Mouse (Mus musculus) neutrophil, adult 5-6 weeks (primary cell): Measurements from ENCODE around the gene Ddr1. TPM values are rescaled to one million over a fixed set of nuclear protein-coding genes. Genes with fewer than 3 reads are reported as not detected.

Experiments
- ATAC-seq: fragments of 151-379, 151-347 bp; 2 replicates; pipeline ENCODE4 v1.8.0; 2017; ENCODE audit warnings: mild to moderate bottlenecking, moderate TSS enrichment; ENCODE audit not compliant: insufficient number of reproducible peaks, poor library complexity, low FRiP score, severe bottlenecking; ENCODE audit errors: extremely low read depth
- total RNA-seq: library from RNA; stranded (forward); fragments of 200-1000 nt; gene quantifications from 2 replicates; pipeline ENCODE4 v1.2.3, GENCODE M21; 2017

The Ddr1 gene
- total RNA-seq, 1 experiment from 2014 or later, result 0.81 TPM

GRCm38 (mm10) chr17:35665957-35666515 is 38.4 kb downstream of the Ddr1 start:
- peak; percentile 34; the same call in 1 of the 2 replicates for ATAC-seq

GRCm38 (mm10) chr17:35653086-35653485 is 51.3 kb downstream of the Ddr1 start:
- ATAC-seq, result no peak

- no peak for ATAC-seq
Measured at GRCm38 (mm10) chr17:35649429-35649828, 55.0 kb downstream of the Ddr1 start.

- no peak for ATAC-seq
Measured at GRCm38 (mm10) chr17:35643609-35644236, 60.7 kb downstream of the Ddr1 start, which contains the start of gene Mucl3. Mucl3 (minus strand) TSS chr17:35643695.

- ATAC-seq, result no peak
Measured at GRCm38 (mm10) chr17:35639352-35639751, 65.1 kb downstream of the Ddr1 start.

GRCm38 (mm10) chr17:35638475-35639190 is 65.8 kb downstream of the Ddr1 start:
- no peak for ATAC-seq

GRCm38 (mm10) chr17:35636363-35636762 is 68.1 kb downstream of the Ddr1 start:
- ATAC-seq, result no peak

GRCm38 (mm10) chr17:35635699-35636111 is 68.7 kb downstream of the Ddr1 start:
- peak; percentile 39; the same call in 1 of the 2 replicates for ATAC-seq

- no peak for ATAC-seq
Measured at GRCm38 (mm10) chr17:35635202-35635601, 69.2 kb downstream of the Ddr1 start.

- no peak for ATAC-seq
Measured at GRCm38 (mm10) chr17:35633992-35634391, 70.4 kb downstream of the Ddr1 start.

Other genes with a start within 250 kb of the Ddr1 start
- 384 and 428 TPM in 2 replicates for gene H2-Q10, start 234.5 kb downstream of the Ddr1 start, total RNA-seq
- 0.49 TPM in 1 of 2 replicates, not detected in the other for gene Pou5f1, start 198.6 kb downstream of the Ddr1 start, total RNA-seq
- gene Tcf19, start 187.8 kb downstream of the Ddr1 start, total RNA-seq, result 1.4 and 2.5 TPM in 2 replicates
- 3.1 TPM in 2 replicates for gene Cchcr1, start 187.5 kb downstream of the Ddr1 start, total RNA-seq
- not detected in 2 replicates for gene Psors1c2, start 171.4 kb downstream of the Ddr1 start, total RNA-seq
- not detected in 2 replicates for gene Cdsn, start 152.5 kb downstream of the Ddr1 start, total RNA-seq
- gene 2300002M23Rik, start 137.2 kb downstream of the Ddr1 start, total RNA-seq, result not detected in 2 replicates
- not detected in 2 replicates for gene Sfta2, start 103.1 kb downstream of the Ddr1 start, total RNA-seq
- 0.37 and 3.3 TPM in 2 replicates for gene Gm9573, start 78.0 kb downstream of the Ddr1 start, total RNA-seq
- gene Mucl3, start 60.9 kb downstream of the Ddr1 start, total RNA-seq, result not detected in 2 replicates
- gene Vars2, start 37.0 kb downstream of the Ddr1 start, total RNA-seq, result 11.8 and 13.8 TPM in 2 replicates
- 7.0 and 15.5 TPM in 2 replicates for gene Gtf2h4, start 30.9 kb downstream of the Ddr1 start, total RNA-seq
- 74.1 and 100 TPM in 2 replicates for gene Ier3, start 117.1 kb upstream of the Ddr1 start, total RNA-seq
- 172 and 193 TPM in 2 replicates for gene Flot1, start 118.6 kb upstream of the Ddr1 start, total RNA-seq
- 182 and 191 TPM in 2 replicates for gene Tubb5, start 133.7 kb upstream of the Ddr1 start, total RNA-seq
- 22.5 and 30.7 TPM in 2 replicates for gene Mdc1, start 136.9 kb upstream of the Ddr1 start, total RNA-seq
- gene Nrm, start 156.7 kb upstream of the Ddr1 start, total RNA-seq, result 42.5 and 45.6 TPM in 2 replicates
- 146 and 163 TPM in 2 replicates for gene Ppp1r18, start 161.0 kb upstream of the Ddr1 start, total RNA-seq
- gene Dhx16, start 175.2 kb upstream of the Ddr1 start, total RNA-seq, result 106 and 121 TPM in 2 replicates
- gene 2310061I04Rik, start 192.8 kb upstream of the Ddr1 start, total RNA-seq, result 9.6 and 12.8 TPM in 2 replicates
- 26.9 and 31.3 TPM in 2 replicates for gene Atat1, start 205.5 kb upstream of the Ddr1 start, total RNA-seq
- gene Mrps18b, start 211.8 kb upstream of the Ddr1 start, total RNA-seq, result 29.3 and 36.8 TPM in 2 replicates
- gene Ppp1r10, start 211.8 kb upstream of the Ddr1 start, total RNA-seq, result 413 and 415 TPM in 2 replicates